Mouse (Mus musculus) telencephalon, adult 2 months (tissue): Measurements from ENCODE around the gene Ap1s1.
A peak's percentile ranks its signal among the peaks of the same experiment; 100 is the strongest.

Source experiments
- DNase-seq: peaks from one replicate; pipeline ENCODE4 v3.0.0-alpha.2; 2011; ENCODE audit warnings: low read depth, low spot score

Gene Ap1s1

DNA sequence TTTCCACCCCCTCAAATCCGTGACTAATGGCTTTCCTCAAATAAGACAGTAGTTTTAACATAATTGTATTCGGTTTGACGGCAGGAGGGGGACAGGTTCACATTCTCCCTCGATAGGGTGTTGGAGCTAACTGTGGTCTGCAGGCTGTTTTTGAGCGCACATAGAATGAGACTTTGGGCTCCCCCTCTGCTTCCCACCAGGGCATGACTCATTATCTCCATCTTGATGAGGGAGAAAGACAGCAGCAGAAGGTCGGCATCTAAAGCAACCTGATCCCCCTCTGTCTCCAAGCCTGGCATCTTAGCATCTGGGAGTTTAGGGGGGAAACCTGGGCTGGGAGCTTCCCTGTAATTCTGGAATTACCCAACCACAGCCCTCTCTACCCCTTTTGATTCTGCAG lies 19.5 kb upstream of the Ap1s1 start:
- DNase-seq = no peak

DNA sequence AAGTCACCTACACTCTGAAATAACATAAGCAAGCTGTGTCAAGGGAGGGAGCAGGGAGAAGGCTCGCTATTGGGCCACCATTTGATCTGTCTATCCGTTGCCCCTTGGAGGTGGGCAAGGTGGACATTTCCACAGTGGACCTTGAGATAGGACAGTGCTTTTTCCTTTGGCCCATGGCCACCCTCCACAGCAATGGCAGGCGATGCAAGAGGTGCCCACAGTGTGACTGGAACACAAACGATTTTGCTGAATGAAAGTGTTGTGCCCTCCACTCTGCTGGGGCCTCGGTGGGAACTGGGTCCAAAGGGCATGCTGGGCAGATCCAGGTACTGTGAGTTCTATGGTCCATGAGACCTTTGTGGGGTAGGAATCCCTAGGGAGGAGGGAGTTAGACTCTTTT lies 16.7 kb upstream of the Ap1s1 start:
- DNase-seq = no peak

DNA sequence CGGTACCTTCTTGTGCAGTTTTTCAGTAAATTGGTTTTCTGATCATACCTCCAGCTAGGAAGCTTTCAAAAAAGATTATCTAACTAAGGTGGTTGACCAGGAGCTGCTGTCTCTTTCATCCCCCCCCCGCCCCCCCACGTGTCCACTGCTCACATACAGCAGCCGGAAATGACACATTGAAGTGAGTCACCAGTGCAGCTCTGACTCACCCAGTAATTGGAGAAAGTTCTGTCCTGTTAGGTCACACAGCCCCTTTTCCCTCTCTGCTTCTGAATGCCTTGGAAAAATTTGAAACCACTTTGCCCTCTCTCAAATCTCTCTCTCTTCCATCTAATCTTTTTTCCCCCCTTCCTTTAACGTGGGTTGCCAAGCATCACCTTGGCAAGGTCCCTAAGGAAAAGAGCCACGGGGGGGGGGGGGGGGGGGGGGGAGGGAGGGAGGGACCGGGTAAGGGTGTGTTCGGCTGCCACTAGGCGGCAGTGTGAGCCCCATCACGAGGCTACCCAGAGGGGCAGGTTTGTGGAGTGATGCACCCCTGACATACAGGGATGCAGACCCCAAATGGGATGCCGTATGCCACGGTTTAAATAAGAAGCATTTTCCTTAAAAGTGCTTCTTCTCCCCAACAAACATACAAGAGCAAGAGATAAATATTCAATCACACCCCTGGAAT lies 16.0 kb upstream of the Ap1s1 start:
- no peak for DNase-seq

DNA sequence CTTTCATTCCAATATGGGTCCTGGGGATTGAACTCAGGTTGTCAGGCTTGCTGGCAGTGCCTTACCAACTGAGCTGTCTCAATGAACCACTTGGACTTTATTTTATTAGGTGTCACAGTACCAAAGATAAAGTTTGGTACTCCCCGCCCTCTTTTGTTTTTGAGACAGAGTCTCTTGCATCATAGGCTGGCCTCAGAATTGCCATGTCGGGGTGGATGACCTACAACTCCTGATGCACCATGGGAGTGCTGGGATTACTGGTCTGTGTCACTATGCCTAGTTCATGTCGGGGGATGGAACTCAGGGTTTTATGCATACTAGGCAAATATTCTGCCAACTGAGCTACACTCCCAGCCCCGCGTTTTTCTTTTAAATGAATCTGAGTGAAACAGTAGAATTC lies 8.9 kb upstream of the Ap1s1 start:
- no peak for DNase-seq

DNA sequence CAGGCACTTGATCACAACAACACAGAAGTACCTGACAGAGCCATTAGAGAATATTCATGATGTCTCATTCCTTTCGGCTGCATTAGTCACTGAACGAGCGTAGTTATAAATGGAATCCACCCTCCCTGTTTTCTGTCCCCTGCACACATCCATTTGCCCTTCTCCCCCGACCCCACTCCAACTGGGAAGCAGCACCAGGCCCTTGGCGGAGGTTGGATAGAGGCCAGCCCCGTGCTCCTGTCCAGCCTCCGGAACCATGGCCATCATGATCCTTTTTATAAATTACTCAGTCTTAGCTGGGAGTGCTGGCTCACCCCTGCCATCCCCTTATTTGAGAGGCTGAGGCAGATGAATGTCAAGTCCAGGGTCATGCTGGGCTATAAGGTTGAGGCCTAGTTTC lies 8.4 kb upstream of the Ap1s1 start:
- no peak for DNase-seq

GRCm38 (mm10) chr5:137051914-137052505 lies 6.1 kb upstream of the Ap1s1 start:
- no peak for DNase-seq

DNA sequence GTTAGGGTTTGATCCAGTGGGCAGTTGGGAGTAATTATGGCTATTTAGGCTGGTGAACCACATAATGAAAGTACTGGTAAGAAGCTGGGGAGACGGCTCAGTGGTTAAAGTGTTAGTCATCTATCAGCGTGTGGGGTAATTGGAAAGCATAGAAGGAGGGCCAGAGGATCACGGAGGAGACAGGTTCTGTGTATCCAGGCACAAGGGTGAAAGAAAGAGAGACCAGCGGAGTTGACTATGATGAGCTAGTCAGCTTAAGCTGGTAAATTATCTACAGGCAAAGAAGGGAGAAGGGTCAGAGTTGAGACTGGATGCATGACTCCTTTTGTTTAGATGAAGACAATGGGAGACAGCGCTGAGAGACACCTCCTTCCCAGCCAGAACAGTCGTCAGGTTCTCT lies 5.2 kb upstream of the Ap1s1 start:
- DNase-seq = no peak

- DNase-seq = no peak
These were observed 1.1 kb upstream of the Ap1s1 start for GRCm38 (mm10) chr5:137046991-137047390.

DNA sequence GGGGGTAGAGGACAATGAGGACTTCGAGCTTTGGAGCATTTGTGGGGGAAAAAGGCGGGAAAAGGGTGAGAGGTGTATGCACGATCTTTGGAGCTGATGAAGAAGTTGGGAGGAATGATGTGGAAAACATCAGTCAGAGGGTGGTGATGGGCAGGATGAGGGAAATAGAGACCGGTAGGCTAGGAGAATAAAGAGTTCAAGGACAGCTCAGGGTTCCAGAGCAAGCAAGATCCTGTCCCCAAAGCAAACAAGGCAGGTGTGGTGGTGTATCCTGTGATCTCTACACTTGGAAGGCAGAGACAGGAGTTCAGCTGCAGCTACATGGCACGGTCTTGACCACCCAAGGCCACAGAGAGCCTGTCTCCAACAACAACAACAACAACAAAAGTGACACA lies 386 bp upstream of the Ap1s1 start:
- DNase-seq = no peak

- DNase-seq = no peak
These were observed 1.9 kb downstream of the Ap1s1 start for GRCm38 (mm10) chr5:137043997-137044396.

DNA sequence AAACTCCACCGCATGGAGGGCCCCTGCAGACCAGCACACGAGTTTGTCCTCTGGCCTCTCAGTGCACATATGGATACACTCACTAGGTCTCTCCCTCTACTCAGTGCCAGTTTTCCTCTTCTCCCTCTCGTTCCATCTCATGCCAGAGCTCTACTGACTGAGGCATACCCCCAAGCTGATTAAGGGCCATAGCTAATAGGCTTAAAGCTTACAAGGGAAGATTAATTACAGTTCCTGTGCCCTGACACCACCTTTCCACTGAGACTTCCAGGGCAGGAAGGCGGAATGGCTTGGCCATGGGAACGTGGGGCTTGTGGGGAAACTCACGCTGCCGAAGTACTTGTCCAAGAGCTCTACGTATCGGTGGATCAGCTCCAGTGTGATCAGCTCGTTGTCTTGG lies 4.5 kb downstream of the Ap1s1 start:
- DNase-seq = no peak

GRCm38 (mm10) chr5:137039453-137039852 lies 6.5 kb downstream of the Ap1s1 start:
- no peak for DNase-seq

- no peak for DNase-seq
These were observed 9.7 kb downstream of the Ap1s1 start for GRCm38 (mm10) chr5:137036211-137036610.

DNA sequence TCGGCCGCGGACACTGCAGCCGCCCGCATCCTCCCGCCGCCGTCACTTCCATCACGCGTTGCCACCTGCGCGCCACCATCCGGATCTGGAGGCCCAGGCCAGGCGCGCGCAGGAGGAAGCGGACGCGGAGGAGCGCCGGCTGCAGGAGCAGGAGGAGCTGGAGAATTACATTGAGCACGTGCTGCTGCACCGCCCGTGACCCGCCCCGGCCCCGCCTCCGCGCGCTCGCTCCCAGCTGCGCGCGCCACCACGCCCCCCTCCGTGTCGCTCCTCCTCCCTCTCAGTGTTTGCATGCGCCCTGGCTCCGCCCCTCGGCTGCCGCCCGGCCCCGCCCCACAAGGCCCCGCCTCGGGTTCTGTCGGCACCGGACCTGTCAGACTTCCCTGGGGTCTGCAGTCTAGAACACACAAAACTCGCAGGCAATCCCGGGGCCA lies 13.3 kb downstream of the Ap1s1 start:
- DNase-seq = peak; percentile 75

- DNase-seq = no peak
These were observed 13.9 kb downstream of the Ap1s1 start for GRCm38 (mm10) chr5:137032033-137032421.

DNA sequence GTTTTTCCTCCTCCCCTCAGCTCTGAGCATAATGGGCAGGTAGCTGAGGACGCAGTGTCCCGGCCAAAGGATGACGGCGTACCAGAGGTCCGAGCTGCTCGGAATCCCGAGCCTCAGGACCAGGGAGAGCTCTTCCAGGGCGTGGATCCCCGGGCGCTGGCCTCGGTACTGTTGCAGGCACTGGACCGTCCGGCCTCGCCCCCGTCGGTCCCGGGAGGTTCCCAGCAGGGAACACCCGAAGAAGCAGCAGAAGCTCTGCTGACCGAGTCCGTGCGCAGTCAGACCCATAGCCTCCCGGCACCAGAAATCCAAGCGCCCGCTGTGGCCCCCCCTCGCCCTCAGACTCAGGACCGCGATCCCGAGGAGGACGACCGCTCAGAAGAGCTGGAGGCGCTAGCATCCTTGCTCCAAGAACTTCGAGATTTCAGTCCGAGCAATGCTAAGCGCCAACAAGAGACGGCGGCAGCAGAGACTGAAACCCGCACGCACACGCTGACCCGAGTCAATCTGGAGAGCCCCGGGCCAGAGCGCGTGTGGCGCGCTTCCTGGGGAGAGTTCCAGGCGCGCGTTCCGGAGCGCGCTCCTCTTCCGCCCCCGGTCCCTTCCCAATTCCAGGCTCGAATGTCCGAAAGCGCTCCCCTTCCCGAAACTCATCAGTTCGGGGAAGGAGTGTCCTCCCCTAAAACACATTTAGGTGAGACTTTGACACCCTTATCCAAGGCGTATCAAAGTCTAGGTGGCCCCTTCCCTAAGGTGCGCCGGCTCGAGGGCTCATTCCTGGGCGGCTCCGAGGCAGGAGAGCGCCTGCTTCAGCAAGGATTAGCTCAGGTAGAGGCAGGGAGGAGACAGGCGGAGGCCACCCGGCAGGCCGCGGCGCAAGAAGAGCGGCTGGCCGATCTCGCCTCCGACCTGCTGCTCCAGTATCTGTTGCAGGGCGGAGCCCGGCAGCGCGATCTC lies 14.6 kb downstream of the Ap1s1 start:
- DNase-seq = no peak

DNA sequence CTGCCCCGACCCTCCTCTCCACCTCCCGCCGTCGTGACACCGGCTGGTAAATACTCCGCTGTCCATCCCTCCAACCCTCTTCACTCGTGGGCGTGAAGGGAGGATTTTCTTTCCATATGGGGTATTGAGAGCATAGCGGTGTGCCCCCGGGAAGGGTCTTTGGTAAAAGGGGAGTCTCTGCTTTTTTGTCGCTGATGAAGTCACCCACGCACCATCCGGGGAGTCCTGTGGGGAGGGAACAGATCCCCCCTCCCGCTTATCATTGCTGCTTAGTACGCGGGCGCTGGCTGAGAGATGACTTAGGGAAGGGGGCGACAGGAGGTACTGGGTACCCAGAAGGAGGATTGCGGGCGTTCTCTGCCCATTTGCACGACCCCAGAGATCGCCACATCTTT lies 15.5 kb downstream of the Ap1s1 start:
- DNase-seq = no peak

DNA sequence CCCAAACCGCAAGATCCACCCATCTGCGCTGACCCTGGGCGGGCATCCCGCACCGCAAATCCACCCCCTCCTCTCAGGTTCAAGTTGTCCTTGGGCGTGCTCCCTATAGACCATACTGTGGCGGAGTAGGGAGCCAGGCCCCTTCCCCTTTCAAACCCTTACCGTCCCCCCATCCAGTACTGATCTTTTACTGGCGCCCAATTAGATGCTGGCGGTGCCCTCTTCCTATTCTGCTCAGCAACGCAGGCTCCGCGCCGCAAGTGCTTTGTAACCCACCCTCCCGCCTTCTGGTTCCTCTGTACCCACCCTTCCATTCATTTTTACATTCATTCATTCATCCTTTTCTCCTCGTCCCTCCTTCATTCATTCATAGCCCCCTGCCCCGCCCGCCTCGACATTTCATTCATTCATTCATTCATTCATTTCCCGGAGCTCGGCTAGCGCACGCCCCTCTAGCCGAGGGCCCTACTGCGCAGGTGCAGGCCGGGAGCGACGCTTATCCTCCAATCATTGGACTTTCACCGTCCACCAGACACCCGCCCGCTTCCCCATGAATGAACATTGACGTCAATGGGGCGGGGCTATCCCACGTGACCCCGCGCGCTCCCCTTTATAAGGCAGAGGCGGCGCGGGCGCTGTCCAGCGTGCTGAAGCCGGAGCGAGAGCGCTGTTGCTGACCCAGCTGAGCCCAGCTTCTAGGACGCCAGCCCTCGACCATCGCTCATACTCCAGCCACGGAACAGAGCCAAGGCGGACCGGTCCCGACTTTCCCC lies 16.1 kb downstream of the Ap1s1 start:
- DNase-seq = peak; percentile 86

- no peak for DNase-seq
These were observed 16.7 kb downstream of the Ap1s1 start for GRCm38 (mm10) chr5:137029273-137029585.

DNA sequence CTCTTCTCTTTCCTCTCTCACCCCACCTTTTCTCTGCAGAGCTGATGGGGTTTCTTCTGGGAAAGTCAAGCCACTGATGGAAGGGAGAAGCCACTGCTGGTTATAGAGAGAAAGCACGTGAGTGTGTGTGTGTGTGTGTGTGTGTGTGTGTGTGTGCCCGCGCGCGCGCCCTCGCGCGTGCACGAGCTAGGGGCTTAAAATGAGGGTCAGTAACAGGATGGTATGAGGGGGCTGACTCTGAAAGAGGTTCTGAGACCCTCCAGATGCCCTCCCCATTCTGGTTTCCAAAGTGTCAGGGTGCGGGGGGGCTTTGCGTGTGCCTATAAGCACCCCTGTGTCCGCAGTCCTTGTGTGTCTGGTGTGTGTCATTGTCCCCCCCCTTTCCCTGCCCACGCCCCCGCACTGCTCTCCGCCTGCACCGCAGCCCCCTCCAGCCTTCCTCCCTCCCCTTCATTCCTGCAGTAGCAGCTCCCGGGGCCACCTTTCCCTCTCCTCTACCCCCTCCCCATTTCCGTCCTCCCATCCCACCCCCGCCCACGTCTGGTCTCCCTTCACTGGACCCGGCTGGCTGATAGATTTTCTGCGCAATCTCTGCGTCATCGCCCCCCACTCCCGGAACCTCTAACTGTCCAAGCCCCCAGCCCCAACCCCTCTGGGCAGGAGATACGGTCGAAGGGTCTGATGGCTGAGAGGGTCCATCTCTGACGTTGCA lies 17.2 kb downstream of the Ap1s1 start:
- DNase-seq = no peak

DNA sequence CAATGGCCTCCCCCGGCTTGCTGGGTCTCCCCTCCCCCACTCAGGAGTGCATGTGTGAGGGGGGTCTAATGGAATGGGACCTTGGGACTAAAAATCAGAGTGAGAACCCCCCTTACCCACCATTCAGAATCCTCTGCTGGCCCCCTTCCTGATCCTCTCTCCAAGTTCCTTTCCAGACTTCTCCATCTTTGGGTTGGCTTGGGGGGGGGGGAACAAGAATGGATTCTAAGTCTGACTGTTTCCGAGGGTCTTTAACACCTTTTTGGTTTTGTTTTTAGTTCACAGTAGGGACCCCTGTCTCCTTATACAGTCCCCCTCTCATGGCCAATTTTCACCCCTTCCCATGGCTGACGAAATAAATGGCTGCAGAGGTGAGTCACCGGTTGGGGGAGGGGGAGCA lies 19.8 kb downstream of the Ap1s1 start, which contains the start of gene Vgf:
Vgf (plus strand) TSS at position 301 of the 400 bp plus-strand sequence.
- DNase-seq = no peak
